Mouse (Mus musculus) liver, embryonic 15.5 days (tissue): ENCODE results near the gene Naaladl2. TPM values are rescaled to one million over a fixed set of nuclear protein-coding genes. Genes with fewer than 3 reads are reported as not detected.
"Not testable (repeated sequence)": the region's sequence is repeated elsewhere in the genome, so short reads cannot be mapped to it uniquely, and the experiment has no call there.

Experiments used
- ATAC-seq: fragments of 200-750 bp; cut with Nextera tagmentation; 2 replicates; pipeline ENCODE4 v1.8.0; 2017; ENCODE audit warnings: moderate number of reproducible peaks, mild to moderate bottlenecking, moderate library complexity; ENCODE audit not compliant: insufficient read depth
- H3K27ac ChIP-seq: fragments of 300-500 bp; sonication (generic); replicated peaks from 2 replicates; pipeline ENCODE4 v1.5.1; 2015; ENCODE audit warnings: mild to moderate bottlenecking, inconsistent platforms
- H3K27me3 ChIP-seq: fragments of 300-500 bp; sonication (generic); 2 replicates; pipeline ENCODE4 v1.6.1; 2015; ENCODE audit warnings: mild to moderate bottlenecking, inconsistent platforms
- H3K36me3 ChIP-seq: fragments of 300-500 bp; sonication (generic); replicated peaks from 2 replicates; pipeline ENCODE4 v1.6.1; 2015; ENCODE audit warnings: moderate library complexity, mild to moderate bottlenecking, inconsistent platforms
- H3K4me1 ChIP-seq: fragments of 300-500 bp; sonication (generic); replicated peaks from 2 replicates; pipeline ENCODE4 v1.6.1; 2015; ENCODE audit warnings: inconsistent platforms
- H3K4me2 ChIP-seq: fragments of 300-500 bp; sonication (generic); 2 replicates; pipeline ENCODE4 v1.6.1; 2015; ENCODE audit warnings: moderate library complexity, mild to moderate bottlenecking, inconsistent platforms
- H3K4me3 ChIP-seq: fragments of 300-500 bp; sonication (generic); replicated peaks from 2 replicates; pipeline ENCODE4 v1.5.1; 2015; ENCODE audit warnings: mild to moderate bottlenecking, inconsistent platforms
- H3K9ac ChIP-seq: fragments of 300-500 bp; sonication (generic); 2 replicates; pipeline ENCODE4 v1.6.1; 2015; ENCODE audit warnings: moderate library complexity, mild to moderate bottlenecking, inconsistent platforms
- H3K9me3 ChIP-seq: fragments of 300-500 bp; sonication (generic); replicated peaks from 2 replicates; pipeline ENCODE4 v1.6.1; 2016; ENCODE audit warnings: inconsistent platforms
- WGBS: fragments of 180-500 bp; shearing (Covaris S2); methylation state at CpG from one replicate; pipeline ENCODE4 v1.1.7; 2015; ENCODE audit warnings: mixed read lengths; ENCODE audit not compliant: insufficient replicate concordance; 5-methylcytosine and 5-hydroxymethylcytosine counted together
- polyA plus RNA-seq: library from polyadenylated mRNA; unstranded; fragments of >200 nt; fragmentation: Nextera tagmentation; extraction: Ambion mirVana; gene quantifications from 2 replicates; pipeline ENCODE4 v1.2.1, GENCODE M21; 2015

The Naaladl2 gene
- polyA plus RNA-seq, 1 experiment from 2014 or later, result 0.22 TPM

DNA sequence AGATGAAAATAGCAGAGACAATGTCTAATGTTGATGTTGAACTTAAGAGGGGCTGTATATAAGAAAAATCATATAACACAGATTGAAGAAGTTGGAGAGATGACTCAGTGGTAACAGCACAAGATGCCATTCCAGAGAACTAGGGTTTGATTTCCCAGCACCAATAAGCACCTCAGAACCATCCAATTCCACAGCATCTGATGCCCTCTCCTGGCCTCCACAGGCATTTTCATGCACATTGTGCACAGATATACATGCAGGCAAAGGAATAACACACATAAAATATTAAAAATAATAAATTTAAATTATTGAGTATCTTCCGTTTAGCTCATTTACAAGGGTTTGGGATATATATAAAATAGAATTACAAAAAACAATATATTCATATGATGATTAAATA, 926.6 kb downstream of the Naaladl2 start:
- ATAC-seq, result no peak
- H3K4me1 ChIP-seq, result no peaks in the 10 kb centered on the region
- no peak overlapping the region for H3K27ac ChIP-seq
- H3K36me3 ChIP-seq, result no peaks in the 10 kb centered on the region
- no peaks in the 10 kb centered on the region for H3K27me3 ChIP-seq
- H3K4me3 ChIP-seq, result no peak overlapping the region
- H3K4me2 ChIP-seq, result no peak overlapping the region
- no peak overlapping the region for H3K9ac ChIP-seq
- no peaks in the 10 kb centered on the region for H3K9me3 ChIP-seq
- WGBS, result 73% methylated on average over 1 of the region's 1 CpGs

DNA sequence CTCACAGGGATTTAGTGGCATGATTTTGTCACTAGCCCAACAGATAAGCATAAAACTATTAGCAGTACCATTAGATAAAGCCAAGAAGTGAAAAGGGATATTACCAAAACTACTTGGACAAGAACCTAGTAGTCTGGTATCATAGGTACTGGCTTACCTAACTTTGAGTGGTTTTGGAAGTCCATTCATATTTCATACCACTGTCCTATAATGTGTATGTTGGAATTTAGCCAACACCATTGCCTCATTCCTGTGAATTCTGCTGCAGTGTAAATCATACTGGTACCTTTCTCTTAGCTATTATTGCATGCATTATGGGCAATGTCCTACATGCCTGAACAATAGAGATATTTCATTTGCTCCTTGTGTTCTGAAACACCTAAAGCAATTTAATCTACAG, 977.5 kb downstream of the Naaladl2 start:
- no peaks in the 10 kb centered on the region for H3K9me3 ChIP-seq

DNA sequence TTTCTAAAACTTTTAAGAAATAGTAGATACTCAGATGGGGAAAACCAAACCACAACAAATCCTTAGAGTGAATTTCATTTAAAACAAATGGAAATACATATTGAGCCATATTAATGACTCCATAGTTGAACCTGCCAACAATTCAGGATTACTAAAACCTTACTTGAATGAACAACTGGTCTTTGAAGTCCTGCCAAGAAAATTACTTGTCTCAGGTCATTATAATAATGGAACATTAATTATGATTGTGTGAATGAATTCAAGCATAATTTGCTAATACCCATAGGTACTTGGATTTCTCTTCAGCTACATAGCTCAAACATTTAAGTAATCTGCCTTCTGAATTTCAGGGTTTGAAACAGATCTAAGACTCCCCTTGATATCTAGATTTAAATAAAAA, 980.1 kb downstream of the Naaladl2 start:
- Histone ChIP-seq H3K27ac (no peak overlapping the region), H3K4me1 (no peaks in the 10 kb centered on the region), H3K9ac (no peak overlapping the region), H3K27me3 (no peaks in the 10 kb centered on the region), H3K36me3 (no peaks in the 10 kb centered on the region), H3K9me3 (no peaks in the 10 kb centered on the region), H3K4me3 (no peak overlapping the region), H3K4me2 (no peak overlapping the region)
- no peak for ATAC-seq

More for the DNA sequence above, 977.5 kb downstream of the Naaladl2 start:
- Histone ChIP-seq H3K4me1 (no peaks in the 10 kb centered on the region), H3K27me3 (no peaks in the 10 kb centered on the region), H3K9ac (no peak overlapping the region), H3K4me2 (no peak overlapping the region), H3K4me3 (no peak overlapping the region), H3K36me3 (no peaks in the 10 kb centered on the region), H3K27ac (no peak overlapping the region)
- ATAC-seq, result no peak

DNA sequence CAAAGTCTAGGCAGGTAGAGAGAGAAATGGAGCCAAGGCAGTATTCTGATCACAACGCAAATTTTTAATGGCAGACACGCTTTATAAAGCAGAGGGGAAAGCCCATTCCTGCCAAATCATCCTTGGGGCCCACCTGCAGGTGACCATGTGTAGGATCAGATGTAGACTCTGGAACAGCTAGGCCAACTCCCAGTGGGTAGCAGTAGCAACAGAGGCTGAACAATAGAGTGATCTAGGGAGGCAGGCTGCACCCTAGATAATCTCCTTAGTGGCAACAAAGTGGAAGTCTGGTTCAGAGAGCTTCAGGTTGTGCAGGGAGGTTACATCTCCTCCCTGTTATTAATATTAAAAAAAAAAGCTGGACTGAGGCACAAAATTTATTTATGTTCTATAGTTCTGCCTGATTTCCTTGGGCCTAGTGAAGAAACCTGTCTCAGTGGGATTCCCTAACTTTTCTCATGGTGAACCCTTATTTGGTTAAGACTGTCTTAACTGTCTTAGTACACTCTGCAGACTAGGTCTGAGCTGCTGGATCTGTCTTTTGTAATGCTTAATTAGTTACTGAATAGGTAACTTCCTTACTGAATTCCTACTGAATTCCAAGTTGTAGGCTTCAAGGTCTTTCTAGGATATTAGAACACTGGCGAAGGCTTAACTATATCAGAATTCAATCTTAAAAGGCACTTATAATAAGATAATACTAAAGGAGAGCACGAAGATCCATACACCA, 992.8 kb downstream of the Naaladl2 start:
- H3K9me3 ChIP-seq, H3K4me2 ChIP-seq, H3K9ac ChIP-seq, H3K36me3 ChIP-seq, H3K27me3 ChIP-seq, H3K27ac ChIP-seq, ATAC-seq, H3K4me1 ChIP-seq, H3K4me3 ChIP-seq: not testable (repeated sequence)
- 54% methylated on average over 4 of the region's 4 CpGs for WGBS

DNA sequence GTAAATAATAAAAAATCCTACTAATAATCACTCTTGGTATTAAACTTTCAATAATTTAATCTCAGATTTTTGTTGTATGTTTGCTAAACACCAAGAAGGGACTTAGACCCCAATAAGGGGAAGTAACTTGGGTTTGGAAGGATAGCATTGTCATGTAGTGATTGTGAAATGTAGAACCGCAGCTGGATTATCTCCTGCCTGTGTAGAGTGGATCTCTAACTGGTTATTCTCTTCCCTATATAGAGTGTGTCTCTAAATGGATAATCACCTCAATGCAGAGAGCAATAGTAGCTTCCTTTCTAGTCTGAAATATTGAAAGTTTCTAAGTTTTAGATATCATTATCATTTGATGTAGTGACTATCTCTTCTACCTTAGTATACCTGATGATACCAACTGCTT, 1001.3 kb downstream of the Naaladl2 start:
- H3K4me2 ChIP-seq, result no peak overlapping the region
- no peak overlapping the region for H3K9ac ChIP-seq
- no peak for ATAC-seq
- H3K4me1 ChIP-seq, result no peaks in the 10 kb centered on the region
- H3K27ac ChIP-seq, result no peak overlapping the region
- H3K4me3 ChIP-seq, result no peak overlapping the region
- H3K36me3 ChIP-seq, result no peaks in the 10 kb centered on the region
- H3K9me3 ChIP-seq, result no peaks in the 10 kb centered on the region
- 66% methylated on average over 1 of the region's 1 CpGs for WGBS
- no peaks in the 10 kb centered on the region for H3K27me3 ChIP-seq

DNA sequence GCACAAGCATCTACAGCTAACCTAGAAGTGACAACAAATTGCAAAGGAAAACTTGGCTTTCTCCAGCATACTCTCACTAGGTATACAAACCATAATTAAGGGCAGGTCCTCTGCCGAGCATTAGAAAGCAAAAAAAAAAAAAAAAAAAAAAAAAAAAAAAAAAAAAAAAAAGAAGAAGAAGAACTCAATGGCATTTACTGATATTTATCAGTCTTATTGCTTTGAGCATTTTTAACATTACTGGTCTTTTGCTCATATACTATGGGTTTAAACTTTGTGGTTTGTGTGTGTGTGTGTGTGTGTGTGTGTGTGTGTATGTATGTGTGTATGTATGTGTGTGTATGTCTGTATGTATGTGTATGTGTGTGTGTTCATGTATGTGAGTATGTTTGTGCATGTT, 1006.1 kb downstream of the Naaladl2 start:
- H3K4me3 ChIP-seq, result no peak overlapping the region
- H3K9me3 ChIP-seq, result no peaks in the 10 kb centered on the region
- no peak overlapping the region for H3K4me2 ChIP-seq
- H3K4me1 ChIP-seq, result no peaks in the 10 kb centered on the region
- H3K27me3 ChIP-seq, result no peaks in the 10 kb centered on the region
- ATAC-seq, result no peak
- H3K9ac ChIP-seq, result no peak overlapping the region
- H3K27ac ChIP-seq, result no peak overlapping the region
- WGBS, result 50% methylated on average over 1 of the region's 1 CpGs
- no peaks in the 10 kb centered on the region for H3K36me3 ChIP-seq

DNA sequence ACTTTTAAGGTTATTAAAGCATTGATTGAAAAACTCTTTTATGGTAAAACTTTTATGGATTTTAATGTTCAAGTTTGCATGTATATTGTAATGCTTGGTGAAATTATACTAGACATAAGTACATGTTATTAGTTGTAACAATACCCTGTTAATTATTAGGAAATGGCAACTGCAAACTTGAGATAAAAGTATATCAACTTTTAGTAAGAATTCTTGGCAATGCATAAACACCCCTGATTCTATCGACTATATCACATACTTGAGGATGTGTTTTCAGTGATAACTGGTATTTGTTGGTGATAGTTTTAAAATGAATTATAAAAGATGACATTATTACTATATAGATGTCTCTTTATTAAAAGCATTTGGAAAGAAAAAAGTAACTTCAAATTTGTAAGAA, 1017.9 kb downstream of the Naaladl2 start:
- no peak for ATAC-seq
- no peak overlapping the region for H3K9ac ChIP-seq
- H3K4me3 ChIP-seq, result no peak overlapping the region
- no peaks in the 10 kb centered on the region for H3K9me3 ChIP-seq
- H3K36me3 ChIP-seq, result no peaks in the 10 kb centered on the region
- H3K27me3 ChIP-seq, result no peaks in the 10 kb centered on the region
- no peak overlapping the region for H3K4me2 ChIP-seq
- H3K27ac ChIP-seq, result no peak overlapping the region
- H3K4me1 ChIP-seq, result no peaks in the 10 kb centered on the region
- 46% methylated on average over 1 of the region's 1 CpGs for WGBS

DNA sequence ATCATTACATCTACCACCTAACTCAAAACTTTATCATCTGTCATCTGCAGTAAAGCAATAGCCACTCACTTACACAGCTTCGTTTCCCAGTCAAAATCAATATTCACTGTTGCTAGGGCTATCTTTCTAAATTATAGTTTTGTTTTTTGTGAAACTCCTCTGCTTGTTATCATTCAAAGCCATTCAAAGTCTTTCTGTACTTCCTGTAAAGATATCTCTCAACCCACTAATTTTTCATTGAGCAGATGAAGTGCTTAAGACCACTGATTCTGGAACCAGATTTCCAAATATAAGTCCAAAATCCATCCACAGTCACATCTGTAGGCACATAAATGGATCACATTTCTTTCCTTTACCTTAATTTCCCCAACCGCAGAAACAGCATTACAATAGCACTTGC, 1020.0 kb downstream of the Naaladl2 start:
- Histone ChIP-seq H3K9ac (no peak overlapping the region), H3K9me3 (no peaks in the 10 kb centered on the region), H3K4me2 (no peak overlapping the region), H3K4me3 (no peak overlapping the region), H3K27me3 (no peaks in the 10 kb centered on the region), H3K27ac (no peak overlapping the region), H3K4me1 (no peaks in the 10 kb centered on the region), H3K36me3 (no peaks in the 10 kb centered on the region)
- ATAC-seq, result no peak
- 54% methylated on average over 2 of the region's 2 CpGs for WGBS

DNA sequence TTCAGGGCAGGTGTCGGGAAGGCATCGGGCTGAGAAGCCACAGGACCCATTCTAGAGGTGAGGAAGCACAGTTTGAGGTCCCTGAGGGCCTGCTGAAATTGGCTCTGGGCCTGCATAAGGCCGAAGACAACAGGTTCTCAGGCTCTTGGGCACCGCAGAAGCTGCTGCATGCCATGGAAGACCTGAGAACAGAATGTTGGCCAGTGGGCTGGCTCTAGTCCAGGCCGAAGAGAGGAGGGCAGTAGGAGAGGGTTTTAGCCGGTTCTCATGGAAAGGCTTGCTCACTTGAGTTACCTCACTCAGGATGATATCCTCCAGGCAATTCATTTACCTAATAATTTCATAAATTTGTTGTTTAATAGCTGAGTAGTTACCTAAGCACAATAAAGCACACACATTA, 1025.9 kb downstream of the Naaladl2 start:
- no peaks in the 10 kb centered on the region for H3K27me3 ChIP-seq
- no peak overlapping the region for H3K9ac ChIP-seq
- no peak for ATAC-seq
- H3K4me2 ChIP-seq, result no peak overlapping the region
- 57% methylated on average over 6 of the region's 6 CpGs for whole genome bisulfite sequencing
- no peaks in the 10 kb centered on the region for H3K36me3 ChIP-seq
- H3K4me3 ChIP-seq, result no peak overlapping the region
- H3K9me3 ChIP-seq, result no peaks in the 10 kb centered on the region
- H3K4me1 ChIP-seq, result no peaks in the 10 kb centered on the region
- no peak overlapping the region for H3K27ac ChIP-seq

DNA sequence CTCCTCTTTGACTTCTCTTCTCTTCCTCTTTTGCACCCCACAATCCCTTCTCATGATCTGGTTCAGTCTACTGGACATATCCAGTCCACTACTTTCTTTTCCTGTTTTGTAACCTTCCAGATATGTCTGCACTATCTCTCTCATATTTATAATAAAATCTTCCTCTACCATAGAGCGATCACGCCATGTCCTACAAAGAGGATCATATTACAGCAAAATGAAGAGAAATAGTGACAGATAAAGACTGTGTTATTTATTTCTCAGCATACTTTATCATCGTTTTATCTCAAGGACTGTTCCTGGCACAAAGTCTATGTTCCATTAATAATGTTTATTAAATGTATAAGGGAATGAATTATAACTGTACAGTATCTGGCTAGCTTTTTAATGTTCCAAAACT, 1029.2 kb downstream of the Naaladl2 start:
- Histone ChIP-seq H3K27ac (no peak overlapping the region), H3K9ac (no peak overlapping the region), H3K36me3 (no peaks in the 10 kb centered on the region), H3K4me1 (no peaks in the 10 kb centered on the region), H3K4me3 (no peak overlapping the region), H3K27me3 (no peaks in the 10 kb centered on the region), H3K9me3 (no peaks in the 10 kb centered on the region), H3K4me2 (no peak overlapping the region)
- 53% methylated on average over 3 of the region's 3 CpGs for WGBS
- no peak for ATAC-seq

DNA sequence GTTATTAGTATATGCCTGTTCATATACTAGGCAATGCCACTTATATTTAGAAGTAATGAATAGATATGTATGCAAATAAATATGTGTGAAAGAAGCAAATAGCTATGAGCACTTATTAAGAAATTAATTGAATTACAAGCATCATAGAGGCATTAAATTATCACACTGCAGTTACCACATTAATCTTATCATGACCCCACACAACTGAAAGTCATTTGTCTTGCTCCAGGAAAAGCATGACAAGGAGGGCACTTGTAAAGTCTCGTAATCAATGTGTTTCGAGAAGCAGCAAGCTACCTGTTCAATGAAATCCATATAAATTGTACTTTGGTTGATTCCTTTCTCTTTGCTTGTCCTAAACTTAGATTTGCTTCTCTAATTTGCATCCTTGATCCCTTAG, 1030.7 kb downstream of the Naaladl2 start:
- H3K27me3 ChIP-seq, result no peaks in the 10 kb centered on the region
- no peak for ATAC-seq
- no peak overlapping the region for H3K4me2 ChIP-seq
- H3K4me1 ChIP-seq, result no peaks in the 10 kb centered on the region
- H3K36me3 ChIP-seq, result no peaks in the 10 kb centered on the region
- H3K27ac ChIP-seq, result no peak overlapping the region
- WGBS, result 61% methylated on average over 2 of the region's 2 CpGs
- H3K4me3 ChIP-seq, result no peak overlapping the region
- no peaks in the 10 kb centered on the region for H3K9me3 ChIP-seq
- no peak overlapping the region for H3K9ac ChIP-seq

DNA sequence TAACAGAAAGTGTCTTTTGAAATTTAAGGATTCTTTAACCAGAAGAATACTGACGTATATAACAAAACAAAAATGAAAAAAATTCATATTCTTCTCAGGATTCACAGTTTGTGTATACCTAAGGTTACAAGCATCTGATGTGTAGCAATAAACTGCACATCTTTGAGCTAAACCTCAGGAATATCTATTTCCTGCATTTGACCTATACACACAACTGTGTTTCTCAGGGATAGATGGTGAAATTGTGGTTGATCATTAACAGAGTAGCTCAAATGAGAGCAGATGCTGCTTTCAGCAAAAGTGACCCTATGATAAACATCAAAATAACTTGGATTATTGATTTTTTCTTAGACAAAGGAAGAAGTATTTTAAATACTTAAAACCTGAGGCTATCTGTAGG, 1037.7 kb downstream of the Naaladl2 start:
- Histone ChIP-seq H3K9me3 (no peaks in the 10 kb centered on the region), H3K4me2 (no peak overlapping the region), H3K4me1 (no peaks in the 10 kb centered on the region), H3K4me3 (no peak overlapping the region), H3K36me3 (no peaks in the 10 kb centered on the region), H3K27ac (no peak overlapping the region), H3K27me3 (no peaks in the 10 kb centered on the region), H3K9ac (no peak overlapping the region)
- WGBS, result 47% methylated on average over 1 of the region's 1 CpGs
- no peak for ATAC-seq
